Mouse (Mus musculus) erythroid progenitor cell, adult 5-6 weeks (primary cell): ENCODE results near the gene Ott. TPM values are rescaled to one million over a fixed set of nuclear protein-coding genes. Genes with fewer than 3 reads are reported as not detected.
"Not testable (repeated sequence)": the region's sequence is repeated elsewhere in the genome, so short reads cannot be mapped to it uniquely, and the experiment has no call there.

Experiments
- ATAC-seq: replicated peaks from 2 replicates; pipeline ENCODE4 v1.8.0; 2016; ENCODE audit warnings: moderate number of reproducible peaks, mild to moderate bottlenecking, moderate TSS enrichment, inconsistent platforms; ENCODE audit not compliant: poor library complexity, low FRiP score, severe bottlenecking
- total RNA-seq, 2 experiments: library from RNA; stranded (forward) in 1 of 2; stranded (reverse) in 1 of 2; fragments of 150-400 nt in 1 of 2; fragments of 186-747, 209-891 nt in 1 of 2; gene quantifications; 2 replicates each; pipeline versions ENCODE4 v1.2.3 to v1.2.4; 2015 to 2017; ENCODE audit warnings: low replicate concordance in 2 of 2

The Ott gene
- total RNA-seq (2015; ENCODE audit: low replicate concordance) (not detected in 2 replicates), total RNA-seq (2017; ENCODE audit: low replicate concordance) (not detected in 2 replicates)

- ATAC-seq: not testable (repeated sequence)
Measured at GRCm38 (mm10) chrX:149073982-149074381, at the start of gene Ott. Ott (plus strand) TSS chrX:149074282.

Other genes starting within 250 kb of the Ott start
- not detected in 2 replicates for gene Luzp4, start 216.6 kb upstream of the Ott start, total RNA-seq (2015; ENCODE audit: low replicate concordance)
- gene Luzp4, start 216.6 kb upstream of the Ott start, total RNA-seq (2017; ENCODE audit: low replicate concordance): not detected in 2 replicates
- gene Gm15093, start 198.1 kb downstream of the Ott start, total RNA-seq (2015; ENCODE audit: low replicate concordance): not detected in 2 replicates
- not detected in 2 replicates for gene Gm15093, start 198.1 kb downstream of the Ott start, total RNA-seq (2017; ENCODE audit: low replicate concordance)